Mouse (Mus musculus): ENCODE measurements around the gene Cyp2j9. TPM values are rescaled to one million over a fixed set of nuclear protein-coding genes. Genes with fewer than 3 reads are reported as not detected.

Cyp2j9 gene
- total and polyA plus RNA-seq, 2 experiments = 6.0 to 8.4 TPM

DNA sequence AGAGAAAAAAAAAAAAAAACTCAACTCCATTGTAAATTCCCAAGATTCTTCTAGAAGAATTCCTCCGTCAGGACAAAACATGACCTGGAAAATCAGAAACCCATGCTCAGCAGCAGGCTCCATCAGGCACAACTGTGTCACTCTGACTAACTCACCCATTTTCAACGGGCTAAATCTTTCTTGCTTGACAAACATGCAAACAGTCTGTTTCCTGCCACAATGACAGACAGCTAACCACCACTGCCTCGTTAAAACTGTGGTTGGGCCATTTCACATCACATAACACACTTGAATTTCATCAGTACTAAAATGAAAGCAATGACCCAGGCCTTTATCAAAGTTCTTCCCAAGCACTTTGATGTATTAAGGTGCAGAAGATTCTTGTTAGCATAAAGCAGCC lies 21.9 kb downstream of the Cyp2j9 start:
- Histone ChIP-seq H3K27ac (replicated peaks; ENCODE audit: insufficient read depth, low read depth, low read length) (no peak overlapping the region), H3K36me3 (ENCODE audit: control insufficient read depth, insufficient read depth, low read length) (peaks cover 31% of the 10 kb centered on the region), H3K79me2 (ENCODE audit: control insufficient read depth, insufficient read depth, low read length) (no peaks in the 10 kb centered on the region), H3K4me3 (ENCODE audit: insufficient read depth, low read depth, low read length) (no peak overlapping the region), H3K9ac (ENCODE audit: low read depth, low read length) (no peak overlapping the region), H3K27me3 (ENCODE audit: control insufficient read depth, insufficient read depth, low read length) (no peaks in the 10 kb centered on the region), H3K4me1 (ENCODE audit: control insufficient read depth, insufficient read depth, low read length) (no peaks in the 10 kb centered on the region)
- no peak for DNase-seq (ENCODE audit: extremely low read depth, low read depth, low spot score)
- TF ChIP-seq CTCF (IDR thresholded peaks at IDR 0.05; ENCODE audit: low read depth, low read length) (no peak), POLR2A (IDR thresholded peaks at IDR 0.05; ENCODE audit: extremely low read depth, insufficient read depth, low read length) (no peak)
- 60% methylated on average over 3 of the region's 3 CpGs for WGBS

- Histone ChIP-seq H3K4me3 (ENCODE audit: insufficient read depth, low read depth, low read length) (no peak overlapping the region), H3K79me2 (ENCODE audit: control insufficient read depth, insufficient read depth, low read length) (no peaks in the 10 kb centered on the region), H3K4me1 (ENCODE audit: control insufficient read depth, insufficient read depth, low read length) (no peaks in the 10 kb centered on the region), H3K9ac (ENCODE audit: low read depth, low read length) (no peak overlapping the region), H3K27ac (replicated peaks; ENCODE audit: insufficient read depth, low read depth, low read length) (no peak overlapping the region), H3K27me3 (ENCODE audit: control insufficient read depth, insufficient read depth, low read length) (no peaks in the 10 kb centered on the region), H3K36me3 (ENCODE audit: control insufficient read depth, insufficient read depth, low read length) (peaks cover 26% of the 10 kb centered on the region)
- DNase-seq (ENCODE audit: extremely low read depth, low read depth, low spot score) = no peak
- WGBS = 83% methylated on average over 1 of the region's 1 CpGs
- TF ChIP-seq CTCF (IDR thresholded peaks at IDR 0.05; ENCODE audit: low read depth, low read length) (no peak), POLR2A (IDR thresholded peaks at IDR 0.05; ENCODE audit: extremely low read depth, insufficient read depth, low read length) (no peak)
Measured at GRCm38 (mm10) chr4:96567988-96568387, 23.4 kb downstream of the Cyp2j9 start.

- Histone ChIP-seq H3K9ac (ENCODE audit: low read depth, low read length) (no peak overlapping the region), H3K4me3 (ENCODE audit: insufficient read depth, low read depth, low read length) (no peak overlapping the region), H3K36me3 (ENCODE audit: control insufficient read depth, insufficient read depth, low read length) (peaks cover 19% of the 10 kb centered on the region), H3K79me2 (ENCODE audit: control insufficient read depth, insufficient read depth, low read length) (no peaks in the 10 kb centered on the region), H3K27me3 (ENCODE audit: control insufficient read depth, insufficient read depth, low read length) (no peaks in the 10 kb centered on the region), H3K27ac (replicated peaks; ENCODE audit: insufficient read depth, low read depth, low read length) (no peak overlapping the region), H3K4me1 (ENCODE audit: control insufficient read depth, insufficient read depth, low read length) (no peaks in the 10 kb centered on the region)
- DNase-seq (ENCODE audit: extremely low read depth, low read depth, low spot score) = no peak
- no peak for TF ChIP-seq CTCF (IDR thresholded peaks at IDR 0.05; ENCODE audit: low read depth, low read length)
- no peak for TF ChIP-seq POLR2A (IDR thresholded peaks at IDR 0.05; ENCODE audit: extremely low read depth, insufficient read depth, low read length)
Measured at GRCm38 (mm10) chr4:96565808-96566207, 25.6 kb downstream of the Cyp2j9 start.

- H3K4me1 ChIP-seq (ENCODE audit: control insufficient read depth, insufficient read depth, low read length) = no peaks in the 10 kb centered on the region
- H3K79me2 ChIP-seq (ENCODE audit: control insufficient read depth, insufficient read depth, low read length) = no peaks in the 10 kb centered on the region
- no peak overlapping the region for H3K9ac ChIP-seq (ENCODE audit: low read depth, low read length)
- TF ChIP-seq CTCF (IDR thresholded peaks at IDR 0.05; ENCODE audit: low read depth, low read length) (no peak), POLR2A (IDR thresholded peaks at IDR 0.05; ENCODE audit: extremely low read depth, insufficient read depth, low read length) (no peak)
- no peak overlapping the region for H3K27ac ChIP-seq (replicated peaks; ENCODE audit: insufficient read depth, low read depth, low read length)
- no peaks in the 10 kb centered on the region for H3K27me3 ChIP-seq (ENCODE audit: control insufficient read depth, insufficient read depth, low read length)
- 87% methylated on average over 1 of the region's 1 CpGs for WGBS
- peaks cover 1% of the 10 kb centered on the region; the same call in 1 of the 2 replicates for H3K36me3 ChIP-seq (ENCODE audit: control insufficient read depth, insufficient read depth, low read length)
- no peak for DNase-seq (ENCODE audit: extremely low read depth, low read depth, low spot score)
- H3K4me3 ChIP-seq (ENCODE audit: insufficient read depth, low read depth, low read length) = no peak overlapping the region
Measured at GRCm38 (mm10) chr4:96560464-96560863, 30.9 kb downstream of the Cyp2j9 start.

GRCm38 (mm10) chr4:96559781-96560180 lies 31.6 kb downstream of the Cyp2j9 start:
- Histone ChIP-seq H3K27me3 (ENCODE audit: control insufficient read depth, insufficient read depth, low read length) (no peaks in the 10 kb centered on the region), H3K9ac (ENCODE audit: low read depth, low read length) (no peak overlapping the region), H3K36me3 (ENCODE audit: control insufficient read depth, insufficient read depth, low read length) (peaks cover 1% of the 10 kb centered on the region; the same call in 1 of the 2 replicates), H3K79me2 (ENCODE audit: control insufficient read depth, insufficient read depth, low read length) (no peaks in the 10 kb centered on the region), H3K27ac (replicated peaks; ENCODE audit: insufficient read depth, low read depth, low read length) (no peak overlapping the region), H3K4me1 (ENCODE audit: control insufficient read depth, insufficient read depth, low read length) (no peaks in the 10 kb centered on the region), H3K4me3 (ENCODE audit: insufficient read depth, low read depth, low read length) (no peak overlapping the region)
- TF ChIP-seq POLR2A (IDR thresholded peaks at IDR 0.05; ENCODE audit: extremely low read depth, insufficient read depth, low read length) (no peak), CTCF (IDR thresholded peaks at IDR 0.05; ENCODE audit: low read depth, low read length) (no peak)
- no peak for DNase-seq (ENCODE audit: extremely low read depth, low read depth, low spot score)
- 92% methylated on average over 1 of the region's 1 CpGs for WGBS

DNA sequence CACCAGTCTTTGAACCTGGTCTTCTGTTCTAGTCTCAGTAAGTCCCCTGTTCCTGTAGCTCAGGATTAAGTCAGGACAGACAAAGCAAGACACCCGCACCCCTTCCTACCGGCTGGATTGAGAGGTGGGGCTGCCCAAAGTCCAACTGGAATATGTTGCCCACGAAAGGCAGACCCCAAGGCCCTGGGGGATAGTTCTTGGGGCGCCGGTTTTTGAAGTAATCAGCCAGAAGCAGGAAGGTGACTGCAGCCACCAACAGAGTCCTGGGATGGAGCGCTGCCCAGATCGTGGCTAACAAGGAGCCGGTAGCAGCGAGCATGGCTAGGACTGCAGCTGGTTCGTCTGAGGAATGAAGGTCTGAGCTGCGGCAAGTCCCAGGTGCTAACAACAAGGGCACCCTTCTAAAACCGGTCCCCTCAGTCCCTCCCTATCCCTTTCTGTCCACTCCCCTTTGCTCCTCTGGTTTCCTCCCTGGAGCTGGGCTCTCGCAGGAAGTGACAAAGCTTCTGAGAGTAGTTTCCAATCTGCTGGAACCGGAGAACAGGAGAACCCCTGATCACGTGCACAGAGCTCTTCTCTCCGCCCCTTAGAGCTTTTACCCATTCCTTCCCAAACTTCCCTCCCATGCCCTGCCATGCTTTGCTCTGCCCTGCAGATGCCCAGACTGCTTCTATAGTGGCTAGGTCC lies 38.1 kb downstream of the Cyp2j9 start, which contains the start of gene Cyp2j6:
TSS of gene Cyp2j6 (minus strand) at position 529 of the 687 bp plus-strand sequence.
- Histone ChIP-seq H3K9ac (ENCODE audit: low read depth, low read length) (peak within 1 kb of the TSS; percentile 70), H3K27me3 (ENCODE audit: control insufficient read depth, insufficient read depth, low read length) (no peaks in the 10 kb centered on the region), H3K4me1 (ENCODE audit: control insufficient read depth, insufficient read depth, low read length) (peaks cover 7% of the 10 kb centered on the region; the same call in 1 of the 2 replicates), H3K4me3 (ENCODE audit: insufficient read depth, low read depth, low read length) (peak within 1 kb of the TSS; percentile 74), H3K36me3 (ENCODE audit: control insufficient read depth, insufficient read depth, low read length) (no peaks in the 10 kb centered on the region), H3K27ac (replicated peaks; ENCODE audit: insufficient read depth, low read depth, low read length) (peak within 1 kb of the TSS; percentile 47), H3K79me2 (ENCODE audit: control insufficient read depth, insufficient read depth, low read length) (peaks cover 5% of the 10 kb centered on the region; the same call in 1 of the 2 replicates)
- DNase-seq (ENCODE audit: extremely low read depth, low read depth, low spot score) = peak; percentile 87
- 5% methylated on average over 16 of the region's 16 CpGs for WGBS
- TF ChIP-seq POLR2A (IDR thresholded peaks at IDR 0.05; ENCODE audit: extremely low read depth, insufficient read depth, low read length) (peak; percentile 53; the same call in 1 of the 2 replicates), CTCF (IDR thresholded peaks at IDR 0.05; ENCODE audit: low read depth, low read length) (no peak)
